ENCODE assay signal across 10 mouse cellular contexts in genomic region chr9:62553366-62553940, GRCm38 (mm10). TPM values are rescaled to one million over a fixed set of nuclear protein-coding genes. Genes with fewer than 3 reads are reported as not detected.
DNase-seq lines count a peak whose midpoint lies in the region; ATAC-seq and TF ChIP-seq lines count a peak whose summit lies in the region.
"Had no signal": no experiment of that assay in that cellular context is flagged by ENCODE, and none has a peak within 500 bp of the region (broad histone marks: within the 10 kb centered on the region; RNA-seq: fewer than 3 reads in every experiment).

No protein-coding gene starts in this region.

- TF ChIP-seq RAD21 in CH12.LX (IDR thresholded peaks at IDR 0.05; ENCODE audit: low read depth, low read length), result peak; percentile 84

- no peaks in the 10 kb centered on the region for H3K9me3 ChIP-seq in hindbrain, embryonic 11.5 days (ENCODE audit: control insufficient read depth, low read length)
- no peaks in the 10 kb centered on the region for H3K9me3 ChIP-seq in hindbrain, embryonic 12.5 days (replicated peaks)
- no peaks in the 10 kb centered on the region for H3K9me3 ChIP-seq in CH12.LX (replicated peaks; ENCODE audit: low read length)
- H3K9me3 ChIP-seq in embryonic facial prominence, embryonic 10.5 days, result no peaks in the 10 kb centered on the region
- H3K9me3 ChIP-seq: embryonic facial prominence, embryonic 12.5 days; lung, embryonic 15.5 days had no signal

- no peak for TF ChIP-seq EP300 in CH12.LX (IDR thresholded peaks at IDR 0.05; ENCODE audit: low read length)

- 40% methylated on average over 7 of the region's 7 CpGs for WGBS in hindbrain, embryonic 11.5 days
- 34% methylated on average over 7 of the region's 7 CpGs for WGBS in hindbrain, embryonic 12.5 days
- whole genome bisulfite sequencing in embryonic facial prominence, embryonic 10.5 days, result 35% methylated on average over 7 of the region's 7 CpGs
- WGBS in large intestine, adult 2 months, result 30% methylated on average over 7 of the region's 7 CpGs

- no peak overlapping the region for H3K27ac ChIP-seq in hindbrain, embryonic 11.5 days (ENCODE audit: low read depth, low read length)
- no peak overlapping the region for H3K27ac ChIP-seq in hindbrain, embryonic 12.5 days
- H3K27ac ChIP-seq in CH12.LX (ENCODE audit: insufficient read depth, low read depth), result no peak overlapping the region
- H3K27ac ChIP-seq in embryonic facial prominence, embryonic 10.5 days (replicated peaks), result no peak overlapping the region
- H3K27ac ChIP-seq: embryonic facial prominence, embryonic 12.5 days; lung, embryonic 15.5 days had no signal

- H3K27me3 ChIP-seq in hindbrain, embryonic 11.5 days (ENCODE audit: control insufficient read depth, insufficient read depth, low read length), result no peaks in the 10 kb centered on the region
- no peaks in the 10 kb centered on the region for H3K27me3 ChIP-seq in hindbrain, embryonic 12.5 days
- H3K27me3 ChIP-seq in CH12.LX (replicated peaks), result peaks cover 2% of the 10 kb centered on the region
- H3K27me3 ChIP-seq in embryonic facial prominence, embryonic 10.5 days (replicated peaks; ENCODE audit: low read depth, poor library complexity, severe bottlenecking), result no peaks in the 10 kb centered on the region
- H3K27me3 ChIP-seq: embryonic facial prominence, embryonic 12.5 days; lung, embryonic 15.5 days had no signal

- H3K36me3 ChIP-seq in hindbrain, embryonic 11.5 days (ENCODE audit: control insufficient read depth, insufficient read depth, low read length), result no peaks in the 10 kb centered on the region
- H3K36me3 ChIP-seq in hindbrain, embryonic 12.5 days, result no peaks in the 10 kb centered on the region
- H3K36me3 ChIP-seq in CH12.LX (replicated peaks in 1 of 2; ENCODE audit: control insufficient read depth in 1 of 2, insufficient read depth in 1 of 2, low read length in 1 of 2), result no peaks in the 10 kb centered on the region
- no peaks in the 10 kb centered on the region for H3K36me3 ChIP-seq in embryonic facial prominence, embryonic 10.5 days (replicated peaks)
- H3K36me3 ChIP-seq: embryonic facial prominence, embryonic 12.5 days; lung, embryonic 15.5 days had no signal

- in situ Hi-C loops in CH12.LX (cut with MboI; ENCODE audit: low pct_ligation_motif_present, low pct_unique_long_range_greater_than_20kb, low sequenced_read_pairs), result loop anchor here (5.0 to 25.0 kb wide), 3 partner anchors 81 to 516 kb away; partner anchors contain the start of gene Paqr5

- TF ChIP-seq CTCF in CH12.LX (conservative IDR thresholded peaks at IDR 0.05 in 1 of 2, IDR thresholded peaks at IDR 0.05 in 1 of 2; ENCODE audit: low read depth in 2 of 2, low read length in 2 of 2), result peak; percentile 88 to 89

- H3K4me3 ChIP-seq in hindbrain, embryonic 11.5 days (ENCODE audit: low read depth, low read length), result no peak overlapping the region
- H3K4me3 ChIP-seq in hindbrain, embryonic 12.5 days, result no peak overlapping the region
- H3K4me3 ChIP-seq in CH12.LX (replicated peaks in 1 of 3; ENCODE audit: low read depth in 2 of 3, low read length in 2 of 3, poor library complexity in 1 of 3), result no peak overlapping the region
- H3K4me3 ChIP-seq in embryonic facial prominence, embryonic 10.5 days, result no peak overlapping the region
- H3K4me3 ChIP-seq: embryonic facial prominence, embryonic 12.5 days; lung, embryonic 15.5 days had no signal

- H3K4me1 ChIP-seq in hindbrain, embryonic 11.5 days (replicated peaks; ENCODE audit: control insufficient read depth, insufficient read depth, low read length), result peaks cover 4% of the 10 kb centered on the region
- peaks cover 17% of the 10 kb centered on the region for H3K4me1 ChIP-seq in hindbrain, embryonic 12.5 days
- peaks cover 0 to 7% of the 10 kb centered on the region in 2 experiments; a peak in 2 of 4 replicates for H3K4me1 ChIP-seq in CH12.LX (ENCODE audit: control insufficient read depth in 1 of 2, insufficient read depth in 2 of 2)
- peaks cover 15% of the 10 kb centered on the region for H3K4me1 ChIP-seq in embryonic facial prominence, embryonic 10.5 days
- H3K4me1 ChIP-seq: embryonic facial prominence, embryonic 12.5 days; lung, embryonic 15.5 days had no signal

- ATAC-seq in hindbrain, embryonic 11.5 days (ENCODE audit: low FRiP score), result no peak
- no peak for ATAC-seq in hindbrain, embryonic 12.5 days (ENCODE audit: low FRiP score)

- TF ChIP-seq POLR2A in CH12.LX (IDR thresholded peaks at IDR 0.05; ENCODE audit: low read depth, low read length), result no peak

- dilution Hi-C loops in CH12.LX (cut with MboI; ENCODE audit: extremely low pct_ligation_motif_present, extremely low pct_unique_long_range_greater_than_20kb, low sequenced_read_pairs), result no loop called here

- DNase-seq in hindbrain, embryonic 11.5 days (ENCODE audit: low spot score), result peak; percentile 82
- peak; percentile 58 for DNase-seq in CH12.LX (ENCODE audit: extremely low read depth)
- DNase-seq in adrenal gland, postnatal 25 days, result peak; percentile 74
- peak; percentile 74 for DNase-seq in embryonic facial prominence, embryonic 10.5 days (ENCODE audit: low spot score)
- DNase-seq in large intestine, adult 2 months (ENCODE audit: low read depth, low spot score), result peak; percentile 19
- DNase-seq in mesoderm, embryonic 11.5 days (ENCODE audit: low read depth, low spot score), result peak; percentile 72
- DNase-seq in thymus, postnatal 4 days, result peak; percentile 87

- no peak overlapping the region for H3K4me2 ChIP-seq in hindbrain, embryonic 11.5 days (replicated peaks; ENCODE audit: low read depth, low read length)
- no peak overlapping the region for H3K4me2 ChIP-seq in hindbrain, embryonic 12.5 days (replicated peaks)
- no peak overlapping the region for H3K4me2 ChIP-seq in CH12.LX (ENCODE audit: insufficient read depth, low read depth, poor library complexity, severe bottlenecking)
- H3K4me2 ChIP-seq: embryonic facial prominence, embryonic 12.5 days; lung, embryonic 15.5 days had no signal

- no peak overlapping the region for H3K9ac ChIP-seq in hindbrain, embryonic 11.5 days (ENCODE audit: low read depth, low read length)
- no peak overlapping the region for H3K9ac ChIP-seq in hindbrain, embryonic 12.5 days
- H3K9ac ChIP-seq in CH12.LX (ENCODE audit: insufficient read depth, low read depth), result no peak overlapping the region
- H3K9ac ChIP-seq: embryonic facial prominence, embryonic 12.5 days; lung, embryonic 15.5 days had no signal

- no peaks in the 10 kb centered on the region for H3K79me2 ChIP-seq in CH12.LX (replicated peaks; ENCODE audit: control insufficient read depth, extremely low read depth, insufficient read depth, poor library complexity, severe bottlenecking)

TF ChIP-seq in CH12.LX, 34 proteins besides CTCF, POLR2A, EP300 and RAD21:
- TF ChIP-seq MEF2A (IDR thresholded peaks at IDR 0.05; ENCODE audit: borderline replicate concordance, low read depth, low read length) (no peak), RCOR1 (conservative IDR thresholded peaks at IDR 0.05; ENCODE audit: low read depth, low read length) (no peak), ZC3H11A (IDR thresholded peaks at IDR 0.05; ENCODE audit: low read depth, low read length) (0 out of 2 replicates have a peak, but pooled peaks have one; percentile 21), ZMIZ1 (IDR thresholded peaks at IDR 0.05; ENCODE audit: low read depth, low read length) (no peak), BHLHE40 (IDR thresholded peaks at IDR 0.05; ENCODE audit: low read depth, low read length) (no peak), SMC3 (IDR thresholded peaks at IDR 0.05; ENCODE audit: low read depth, low read length) (peak; percentile 81), JUND (conservative IDR thresholded peaks at IDR 0.05; ENCODE audit: low read depth, low read length) (no peak)

RNA-seq across cellular contexts. Expression of gene Coro2b, which starts 16.6 kb away (rescaled TPM):
- polyA plus RNA-seq in hindbrain, embryonic 11.5 days (2014; fragmentation: Nextera tagmentation; extraction: Ambion mirVana), result 19.5 and 20.5 TPM in 2 replicates
- 34.2 and 36.9 TPM in 2 replicates for polyA plus RNA-seq in hindbrain, embryonic 12.5 days (2016; fragmentation: Nextera tagmentation; extraction: Ambion mirVana)
- total RNA-seq in CH12.LX (2012; rRNA removed) (0.76 and 0.85 TPM in 2 replicates), CH12.LX (2014; rRNA removed) (0.42 and 0.77 TPM in 2 replicates)
- 3.1 and 3.2 TPM in 2 replicates for polyA plus RNA-seq in CH12.LX (2012; ENCODE audit: insufficient read length, low read depth)
- total RNA-seq in adrenal gland, postnatal 25 days (2021), result 16.2 and 20.4 TPM in 2 replicates
- polyA plus RNA-seq in embryonic facial prominence, embryonic 10.5 days (2016; fragmentation: Nextera tagmentation; extraction: Ambion mirVana), result 7.6 and 9.5 TPM in 2 replicates
- 2.5 and 3.1 TPM in 2 replicates for polyA plus RNA-seq in large intestine, adult 2 months (2012; rRNA removed)

Comparison
In these comparisons a context has a peak if more than half of its experiments do, and no peak if none do; other contexts are left out.
1. DNase-seq: peak in every context shown above with its lines; median percentile 87 in thymus, postnatal 4 days; 82 in hindbrain, embryonic 11.5 days; 74 in adrenal gland, postnatal 25 days; 74 in embryonic facial prominence, embryonic 10.5 days; 72 in mesoderm, embryonic 11.5 days; 58 in CH12.LX; 19 in large intestine, adult 2 months.